Mouse (Mus musculus): ENCODE data around the gene Fgd3. TPM values are rescaled to one million over a fixed set of nuclear protein-coding genes. Genes with fewer than 3 reads are reported as not detected.

Fgd3 gene
- polyA plus RNA-seq, 1 experiment: 13.7 TPM

DNA sequence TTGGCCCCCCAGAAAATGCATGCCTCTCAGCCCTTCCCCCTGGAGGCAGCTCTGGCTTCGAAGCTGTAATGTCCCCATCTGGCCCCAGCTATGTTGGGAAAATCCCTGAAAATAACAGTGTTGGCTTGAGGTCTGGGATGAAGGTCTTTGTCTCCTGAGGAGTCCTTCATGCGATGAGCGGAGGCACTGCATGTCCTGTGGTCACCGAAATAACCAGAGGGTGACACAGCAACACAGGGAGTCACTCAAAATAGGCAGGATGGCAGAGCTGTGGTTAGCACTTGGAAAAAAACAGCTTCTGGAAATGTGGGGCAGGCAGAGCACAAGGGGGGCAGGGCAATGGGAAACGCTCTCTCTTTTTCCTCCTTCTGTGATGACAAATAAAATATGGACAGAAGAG is 2.1 kb upstream of the Fgd3 start:
- Histone ChIP-seq H3K4me3 (replicated peaks; ENCODE audit: insufficient read depth, low read depth, low read length) (no peak overlapping the region), H3K27me3 (ENCODE audit: control insufficient read depth, insufficient read depth, low read length) (no peaks in the 10 kb centered on the region), H3K4me1 (ENCODE audit: control insufficient read depth, insufficient read depth, low read length) (no peaks in the 10 kb centered on the region), H3K27ac (ENCODE audit: insufficient read depth, low read length) (no peak overlapping the region)
- WGBS: 42% methylated on average over 5 of the region's 5 CpGs
- DNase-seq: no peak
- TF ChIP-seq CTCF (IDR thresholded peaks at IDR 0.05; ENCODE audit: borderline replicate concordance, insufficient read depth, low read depth, low read length) (no peak), POLR2A (IDR thresholded peaks at IDR 0.05; ENCODE audit: borderline replicate concordance, insufficient read depth, low read length) (no peak)

DNA sequence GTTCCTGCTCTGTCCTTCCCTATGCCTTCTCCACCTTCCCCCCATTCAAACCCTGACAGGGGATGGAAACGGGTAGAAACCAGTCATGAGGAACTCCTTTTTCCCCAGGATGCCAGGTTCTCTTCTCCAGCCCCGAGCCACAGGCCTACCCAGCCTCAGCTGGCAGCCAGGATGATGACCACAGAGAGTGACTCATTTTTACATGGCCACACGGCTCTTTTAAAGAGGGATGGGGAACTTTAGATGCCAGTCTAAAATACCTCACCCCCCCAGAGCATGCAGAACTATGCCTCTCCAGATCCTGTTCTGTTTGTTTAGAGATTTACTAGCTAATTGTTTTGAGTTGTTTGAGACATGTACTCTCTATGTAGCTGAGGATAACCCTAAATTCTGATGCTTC is 1.3 kb upstream of the Fgd3 start:
- Histone ChIP-seq H3K4me3 (replicated peaks; ENCODE audit: insufficient read depth, low read depth, low read length) (no peak overlapping the region), H3K27ac (ENCODE audit: insufficient read depth, low read length) (no peak overlapping the region), H3K4me1 (ENCODE audit: control insufficient read depth, insufficient read depth, low read length) (no peaks in the 10 kb centered on the region), H3K27me3 (ENCODE audit: control insufficient read depth, insufficient read depth, low read length) (no peaks in the 10 kb centered on the region)
- no peak for DNase-seq
- no peak for TF ChIP-seq POLR2A (IDR thresholded peaks at IDR 0.05; ENCODE audit: borderline replicate concordance, insufficient read depth, low read length)
- TF ChIP-seq CTCF (IDR thresholded peaks at IDR 0.05; ENCODE audit: borderline replicate concordance, insufficient read depth, low read depth, low read length): no peak
- WGBS: 40% methylated on average over 3 of the region's 3 CpGs

DNA sequence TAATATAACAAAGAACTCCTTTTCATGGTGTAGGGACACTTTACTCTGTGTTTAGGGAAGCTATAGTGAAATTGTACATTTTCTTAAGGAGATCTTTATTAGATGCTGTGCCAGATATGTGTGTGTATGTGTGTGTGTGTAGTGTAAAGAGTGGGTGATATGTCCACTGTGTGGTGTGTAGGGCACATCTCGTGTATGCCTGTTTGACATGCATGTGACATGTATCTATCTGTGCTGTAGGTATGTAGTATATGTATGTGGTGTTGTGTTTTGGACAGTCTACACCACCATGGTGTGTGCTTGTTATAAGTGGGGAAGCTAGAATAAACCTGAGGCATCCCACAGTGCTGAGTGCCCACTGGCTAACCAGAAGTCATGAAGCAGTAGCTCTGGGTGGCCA is 403 bp upstream of the Fgd3 start:
- H3K27me3 ChIP-seq (ENCODE audit: control insufficient read depth, insufficient read depth, low read length): no peaks in the 10 kb centered on the region
- H3K4me1 ChIP-seq (ENCODE audit: control insufficient read depth, insufficient read depth, low read length): no peaks in the 10 kb centered on the region
- WGBS: 70% methylated on average over 1 of the region's 1 CpGs
- TF ChIP-seq CTCF (IDR thresholded peaks at IDR 0.05; ENCODE audit: borderline replicate concordance, insufficient read depth, low read depth, low read length): no peak
- no peak for TF ChIP-seq POLR2A (IDR thresholded peaks at IDR 0.05; ENCODE audit: borderline replicate concordance, insufficient read depth, low read length)
- no peak overlapping the region for H3K4me3 ChIP-seq (replicated peaks; ENCODE audit: insufficient read depth, low read depth, low read length)
- no peak for DNase-seq
- no peak overlapping the region for H3K27ac ChIP-seq (ENCODE audit: insufficient read depth, low read length)

DNA sequence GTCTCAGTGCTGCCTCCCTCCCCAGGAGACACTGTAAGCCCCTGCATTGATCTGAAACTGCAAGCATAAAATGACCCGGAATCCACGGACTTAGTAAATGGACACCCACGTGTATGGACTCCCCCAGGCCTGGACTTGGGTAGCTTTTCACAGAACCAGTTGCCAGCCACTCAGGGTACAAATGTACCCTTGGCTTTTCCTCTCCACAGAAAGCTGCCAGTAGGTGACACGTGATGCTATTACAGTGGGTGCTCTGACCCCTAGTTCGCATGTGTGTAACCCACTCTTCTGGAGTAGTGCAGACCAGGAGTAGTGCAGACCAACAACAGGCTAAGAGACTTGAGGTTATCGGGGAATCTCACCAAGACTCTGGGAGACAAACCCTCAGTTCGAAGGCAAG is 2.2 kb downstream of the Fgd3 start:
- Histone ChIP-seq H3K27me3 (ENCODE audit: control insufficient read depth, insufficient read depth, low read length) (no peaks in the 10 kb centered on the region), H3K4me1 (ENCODE audit: control insufficient read depth, insufficient read depth, low read length) (no peaks in the 10 kb centered on the region), H3K4me3 (replicated peaks; ENCODE audit: insufficient read depth, low read depth, low read length) (no peak overlapping the region), H3K27ac (ENCODE audit: insufficient read depth, low read length) (peak overlapping the region; percentile 39; the same call in 1 of the 2 replicates)
- 77% methylated on average over 7 of the region's 7 CpGs for WGBS
- TF ChIP-seq CTCF (IDR thresholded peaks at IDR 0.05; ENCODE audit: borderline replicate concordance, insufficient read depth, low read depth, low read length) (no peak), POLR2A (IDR thresholded peaks at IDR 0.05; ENCODE audit: borderline replicate concordance, insufficient read depth, low read length) (no peak)
- DNase-seq: no peak

DNA sequence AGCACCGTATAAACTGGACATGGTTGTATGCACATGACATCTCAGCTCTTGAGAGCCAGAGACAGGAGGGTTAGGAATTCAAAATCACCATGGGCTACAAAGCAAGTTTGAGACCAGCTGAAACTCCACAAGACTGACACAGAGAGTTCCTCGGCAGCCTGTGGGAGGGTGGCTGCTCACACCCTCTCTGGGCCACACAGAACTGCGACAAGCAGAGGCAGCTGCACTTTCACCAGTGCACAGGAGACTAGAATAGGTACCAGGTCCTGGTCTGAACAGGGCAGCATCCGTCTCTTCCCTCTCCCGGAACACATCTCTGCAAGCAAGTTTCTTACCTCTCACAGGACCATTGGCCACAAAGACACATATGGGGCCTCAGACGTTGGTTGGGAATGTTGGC is 2.6 kb downstream of the Fgd3 start:
- H3K4me1 ChIP-seq (ENCODE audit: control insufficient read depth, insufficient read depth, low read length): no peaks in the 10 kb centered on the region
- DNase-seq: no peak
- no peaks in the 10 kb centered on the region for H3K27me3 ChIP-seq (ENCODE audit: control insufficient read depth, insufficient read depth, low read length)
- TF ChIP-seq POLR2A (IDR thresholded peaks at IDR 0.05; ENCODE audit: borderline replicate concordance, insufficient read depth, low read length) (no peak), CTCF (IDR thresholded peaks at IDR 0.05; ENCODE audit: borderline replicate concordance, insufficient read depth, low read depth, low read length) (no peak)
- H3K4me3 ChIP-seq (replicated peaks; ENCODE audit: insufficient read depth, low read depth, low read length): no peak overlapping the region
- H3K27ac ChIP-seq (ENCODE audit: insufficient read depth, low read length): peak overlapping the region; percentile 64; the same call in 1 of the 2 replicates
- 65% methylated on average over 6 of the region's 6 CpGs for WGBS

DNA sequence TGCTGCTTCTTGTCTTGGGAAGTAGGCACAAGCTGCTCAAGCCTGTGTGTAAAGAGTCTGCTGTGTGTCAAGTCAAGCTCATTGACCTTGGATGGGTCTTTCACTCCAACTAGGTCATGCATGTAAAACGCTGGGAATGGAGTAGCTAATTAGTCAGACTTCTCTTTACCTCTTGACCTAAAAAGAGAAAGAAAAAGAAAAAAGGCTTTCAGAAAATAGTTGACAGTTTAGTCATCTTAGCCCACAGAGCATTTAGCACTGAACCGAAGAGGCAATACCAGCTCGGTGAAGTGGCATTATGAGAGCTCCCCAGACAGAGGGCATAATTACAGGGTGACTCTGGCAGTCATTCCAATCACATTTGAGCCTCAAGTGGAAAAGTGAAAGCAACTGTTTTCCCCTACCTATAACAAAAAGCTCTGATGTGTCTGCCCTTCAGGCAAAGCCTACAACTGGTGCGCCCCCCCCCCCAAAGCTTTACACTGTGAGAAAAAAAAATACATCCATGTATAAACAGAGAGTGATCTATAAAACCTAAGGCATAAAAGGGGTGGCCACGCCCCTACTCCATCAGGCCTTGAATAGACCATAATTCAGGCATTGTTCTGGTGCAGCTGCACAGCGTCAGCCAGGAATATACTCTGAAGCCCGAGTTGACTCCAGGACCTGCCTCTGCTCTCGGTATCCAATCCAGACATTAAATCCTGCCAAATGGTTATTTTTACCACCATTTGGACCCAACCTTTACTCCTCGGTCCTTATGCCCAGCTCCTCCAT is 3.5 kb downstream of the Fgd3 start:
- H3K27ac ChIP-seq (ENCODE audit: insufficient read depth, low read length): peak overlapping the region; percentile 64; the same call in 1 of the 2 replicates
- 54% methylated on average over 9 of the region's 9 CpGs for WGBS

DNA sequence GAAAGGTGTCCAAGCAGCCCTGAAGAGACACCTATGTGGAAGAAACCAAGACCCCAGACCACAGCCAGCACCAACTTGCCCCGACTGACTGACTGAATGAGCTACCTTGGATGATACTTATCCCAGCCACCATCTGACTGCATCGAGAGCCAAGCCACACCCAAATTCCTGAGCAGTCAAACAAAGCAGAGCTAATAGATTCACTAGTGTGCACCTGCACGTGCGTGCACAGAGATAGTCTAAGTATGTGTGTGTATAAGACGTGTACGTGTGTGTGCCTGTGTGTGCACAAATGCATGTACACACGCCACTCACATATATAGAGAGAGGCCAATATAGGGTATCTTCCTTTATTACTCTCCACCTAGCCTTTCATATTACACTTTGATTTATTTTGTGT is 8.5 kb downstream of the Fgd3 start:
- no peak for DNase-seq

More for the DNA sequence above, 3.5 kb downstream of the Fgd3 start:
- Histone ChIP-seq H3K27me3 (ENCODE audit: control insufficient read depth, insufficient read depth, low read length) (no peaks in the 10 kb centered on the region), H3K4me1 (ENCODE audit: control insufficient read depth, insufficient read depth, low read length) (no peaks in the 10 kb centered on the region), H3K4me3 (replicated peaks; ENCODE audit: insufficient read depth, low read depth, low read length) (no peak overlapping the region)
- no peak for DNase-seq
- TF ChIP-seq CTCF (IDR thresholded peaks at IDR 0.05; ENCODE audit: borderline replicate concordance, insufficient read depth, low read depth, low read length) (no peak), POLR2A (IDR thresholded peaks at IDR 0.05; ENCODE audit: borderline replicate concordance, insufficient read depth, low read length) (no peak)

DNA sequence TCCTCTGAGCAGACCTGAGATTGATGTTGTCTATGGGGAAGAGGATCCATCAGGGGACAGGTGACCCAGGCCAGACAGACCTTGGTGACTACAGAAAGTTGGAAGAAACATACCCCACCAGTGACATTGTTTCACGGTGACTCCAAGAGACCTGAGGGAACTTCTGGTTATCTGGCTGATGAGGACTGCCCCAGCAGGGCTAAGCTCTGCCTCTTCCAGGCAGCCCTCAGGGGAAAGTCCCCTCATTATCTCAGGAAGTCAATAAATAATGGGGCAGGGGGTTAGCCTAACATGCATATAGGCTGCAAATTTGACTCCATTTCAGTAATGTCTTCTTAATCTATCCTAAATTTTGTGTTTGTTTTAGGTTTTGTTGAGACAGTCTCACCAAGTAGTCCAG is 10.6 kb downstream of the Fgd3 start:
- H3K4me3 ChIP-seq (replicated peaks; ENCODE audit: insufficient read depth, low read depth, low read length): no peak overlapping the region
- no peaks in the 10 kb centered on the region for H3K27me3 ChIP-seq (ENCODE audit: control insufficient read depth, insufficient read depth, low read length)
- H3K4me1 ChIP-seq (ENCODE audit: control insufficient read depth, insufficient read depth, low read length): no peaks in the 10 kb centered on the region
- no peak overlapping the region for H3K27ac ChIP-seq (ENCODE audit: insufficient read depth, low read length)
- TF ChIP-seq POLR2A (IDR thresholded peaks at IDR 0.05; ENCODE audit: borderline replicate concordance, insufficient read depth, low read length) (no peak), CTCF (IDR thresholded peaks at IDR 0.05; ENCODE audit: borderline replicate concordance, insufficient read depth, low read depth, low read length) (no peak)
- DNase-seq: no peak
- 91% methylated on average over 1 of the region's 1 CpGs for WGBS

More for the DNA sequence above, 8.5 kb downstream of the Fgd3 start:
- no peaks in the 10 kb centered on the region for H3K4me1 ChIP-seq (ENCODE audit: control insufficient read depth, insufficient read depth, low read length)
- no peak overlapping the region for H3K4me3 ChIP-seq (replicated peaks; ENCODE audit: insufficient read depth, low read depth, low read length)
- no peak overlapping the region for H3K27ac ChIP-seq (ENCODE audit: insufficient read depth, low read length)
- no peaks in the 10 kb centered on the region for H3K27me3 ChIP-seq (ENCODE audit: control insufficient read depth, insufficient read depth, low read length)
- TF ChIP-seq CTCF (IDR thresholded peaks at IDR 0.05; ENCODE audit: borderline replicate concordance, insufficient read depth, low read depth, low read length): no peak
- no peak for TF ChIP-seq POLR2A (IDR thresholded peaks at IDR 0.05; ENCODE audit: borderline replicate concordance, insufficient read depth, low read length)
- 84% methylated on average over 7 of the region's 7 CpGs for WGBS

Measured in cerebellum, adult 2 months (tissue).